Mouse (Mus musculus): ENCODE results near the gene Mrpl43.

- TF ChIP-seq ZMIZ1 (IDR thresholded peaks at IDR 0.05; ENCODE audit: low read depth, low read length) (no peak), HCFC1 (IDR thresholded peaks at IDR 0.05; ENCODE audit: low read depth, low read length) (no peak), CTCF (conservative IDR thresholded peaks at IDR 0.05 in 1 of 2, IDR thresholded peaks at IDR 0.05 in 1 of 2; ENCODE audit: low read depth in 2 of 2, low read length in 2 of 2) (no peak), MXI1 (IDR thresholded peaks at IDR 0.05; ENCODE audit: low read depth, low read length) (no peak; the same call in 1 of the 2 replicates), POLR2A (IDR thresholded peaks at IDR 0.05; ENCODE audit: low read depth, low read length) (no peak), JUND (conservative IDR thresholded peaks at IDR 0.05; ENCODE audit: low read depth, low read length) (no peak), ETS1 (conservative IDR thresholded peaks at IDR 0.05; ENCODE audit: low read depth, low read length) (no peak), SIN3A (IDR thresholded peaks at IDR 0.05; ENCODE audit: low read length) (no peak), POLR2AphosphoS2 (IDR thresholded peaks at IDR 0.05; ENCODE audit: low read depth, low read length) (no peak), KAT2A (IDR thresholded peaks at IDR 0.05; ENCODE audit: insufficient replicate concordance, low read length) (no peak), UBTF (IDR thresholded peaks at IDR 0.05; ENCODE audit: low read depth, low read length) (no peak), ELF1 (IDR thresholded peaks at IDR 0.05; ENCODE audit: low read depth, low read length) (no peak)
These were observed 42.6 kb upstream of the Mrpl43 start for GRCm38 (mm10) chr19:45048644-45049365.

Measured in CH12.LX (cell line).